Mouse (Mus musculus) kidney, embryonic 15.5 days (tissue): ENCODE measurements around the gene Gm37419. TPM values are rescaled to one million over a fixed set of nuclear protein-coding genes. Genes with fewer than 3 reads are reported as not detected.

Source experiments
- ATAC-seq: fragments of 200-750 bp; cut with Nextera tagmentation; replicated peaks from 2 replicates; pipeline ENCODE4 v1.8.0; 2017; ENCODE audit warnings: moderate TSS enrichment; ENCODE audit not compliant: low FRiP score
- H3K27ac ChIP-seq: fragments of 300-500 bp; sonication (generic); 2 replicates; pipeline ENCODE4 v1.5.1; 2015; ENCODE audit warnings: mild to moderate bottlenecking, inconsistent platforms
- H3K27me3 ChIP-seq: fragments of 300-500 bp; sonication (generic); 2 replicates; pipeline ENCODE4 v1.6.1; 2015; ENCODE audit warnings: inconsistent platforms
- H3K36me3 ChIP-seq: fragments of 300-500 bp; sonication (generic); 2 replicates; pipeline ENCODE4 v1.6.1; 2015; ENCODE audit warnings: inconsistent platforms
- H3K4me1 ChIP-seq: fragments of 300-500 bp; sonication (generic); 2 replicates; pipeline ENCODE4 v1.6.1; 2015; ENCODE audit warnings: inconsistent platforms
- H3K4me2 ChIP-seq: fragments of 300-500 bp; sonication (generic); 2 replicates; pipeline ENCODE4 v1.6.1; 2015; ENCODE audit warnings: moderate library complexity, mild to moderate bottlenecking, inconsistent platforms
- H3K4me3 ChIP-seq: fragments of 300-500 bp; sonication (generic); replicated peaks from 2 replicates; pipeline ENCODE4 v1.5.1; 2015; ENCODE audit warnings: mild to moderate bottlenecking, inconsistent platforms
- H3K9ac ChIP-seq: fragments of 300-500 bp; sonication (generic); 2 replicates; pipeline ENCODE4 v1.6.1; 2015; ENCODE audit warnings: mild to moderate bottlenecking, inconsistent platforms
- H3K9me3 ChIP-seq: fragments of 300-500 bp; sonication (generic); replicated peaks from 2 replicates; pipeline ENCODE4 v1.6.1; 2016; ENCODE audit warnings: inconsistent platforms
- WGBS: fragments of 180-500 bp; shearing (Covaris S2); methylation state at CpG from one replicate; pipeline ENCODE4 v1.1.7; 2015; ENCODE audit warnings: mixed read lengths; 5-methylcytosine and 5-hydroxymethylcytosine counted together
- polyA plus RNA-seq: library from polyadenylated mRNA; unstranded; fragments of >200 nt; fragmentation: Nextera tagmentation; extraction: Ambion mirVana; gene quantifications from 2 replicates; pipeline ENCODE4 v1.2.1, GENCODE M21; 2015

The Gm37419 gene
- polyA plus RNA-seq, 1 experiment from 2014 or later, result not detected

- peaks cover 7% of the 10 kb centered on the region; the same call in 1 of the 2 replicates for H3K4me1 ChIP-seq
- H3K9me3 ChIP-seq, result no peaks in the 10 kb centered on the region
- no peaks in the 10 kb centered on the region; the same call in 1 of the 2 replicates for H3K27me3 ChIP-seq
- H3K36me3 ChIP-seq, result no peaks in the 10 kb centered on the region
- no peak overlapping the region for H3K27ac ChIP-seq
- H3K4me3 ChIP-seq, result no peak overlapping the region
- WGBS, result 41% methylated on average over 3 of the region's 3 CpGs
- H3K4me2 ChIP-seq, result no peak overlapping the region
- H3K9ac ChIP-seq, result no peak overlapping the region
- ATAC-seq, result no peak
Observed at GRCm38 (mm10) chr16:24012066-24012465, 23.8 kb downstream of the Gm37419 start.

GRCm38 (mm10) chr16:24014378-24014777, 26.1 kb downstream of the Gm37419 start:
- H3K9ac ChIP-seq, result no peak overlapping the region
- H3K4me3 ChIP-seq, result no peak overlapping the region
- H3K4me2 ChIP-seq, result no peak overlapping the region
- H3K36me3 ChIP-seq, result no peaks in the 10 kb centered on the region
- H3K27me3 ChIP-seq, result no peaks in the 10 kb centered on the region; the same call in 1 of the 2 replicates
- no peak overlapping the region for H3K27ac ChIP-seq
- WGBS, result 75% methylated on average over 3 of the region's 3 CpGs
- H3K4me1 ChIP-seq, result peaks cover 7% of the 10 kb centered on the region; the same call in 1 of the 2 replicates
- ATAC-seq, result no peak
- H3K9me3 ChIP-seq, result no peaks in the 10 kb centered on the region

GRCm38 (mm10) chr16:24016273-24016672, 28.0 kb downstream of the Gm37419 start:
- H3K4me3 ChIP-seq, result no peak overlapping the region
- 52% methylated on average over 6 of the region's 6 CpGs for WGBS
- ATAC-seq, result no peak
- H3K9ac ChIP-seq, result no peak overlapping the region
- H3K36me3 ChIP-seq, result no peaks in the 10 kb centered on the region
- no peaks in the 10 kb centered on the region for H3K9me3 ChIP-seq
- H3K4me1 ChIP-seq, result peaks cover 7% of the 10 kb centered on the region; the same call in 1 of the 2 replicates
- H3K27ac ChIP-seq, result no peak overlapping the region
- H3K27me3 ChIP-seq, result no peaks in the 10 kb centered on the region; the same call in 1 of the 2 replicates
- H3K4me2 ChIP-seq, result no peak overlapping the region

- Histone ChIP-seq H3K9ac (no peak overlapping the region), H3K9me3 (no peaks in the 10 kb centered on the region), H3K4me2 (no peak overlapping the region), H3K36me3 (no peaks in the 10 kb centered on the region), H3K27me3 (no peaks in the 10 kb centered on the region; the same call in 1 of the 2 replicates), H3K4me1 (peaks cover 7% of the 10 kb centered on the region; the same call in 1 of the 2 replicates), H3K4me3 (no peak overlapping the region), H3K27ac (no peak overlapping the region)
- ATAC-seq, result no peak
- 53% methylated on average over 5 of the region's 5 CpGs for WGBS
Observed at GRCm38 (mm10) chr16:24016742-24017141, 28.5 kb downstream of the Gm37419 start.

- H3K4me3 ChIP-seq, result no peak overlapping the region
- no peak for ATAC-seq
- WGBS, result 27% methylated on average over 1 of the region's 1 CpGs
Observed at GRCm38 (mm10) chr16:24021722-24022121, 33.4 kb downstream of the Gm37419 start.

GRCm38 (mm10) chr16:24022605-24023004, 34.3 kb downstream of the Gm37419 start:
- H3K4me2 ChIP-seq, result no peak overlapping the region
- no peaks in the 10 kb centered on the region for H3K9me3 ChIP-seq
- H3K4me1 ChIP-seq, result no peaks in the 10 kb centered on the region
- H3K27me3 ChIP-seq, result no peaks in the 10 kb centered on the region
- H3K27ac ChIP-seq, result no peak overlapping the region
- H3K9ac ChIP-seq, result no peak overlapping the region
- no peak overlapping the region for H3K4me3 ChIP-seq
- H3K36me3 ChIP-seq, result no peaks in the 10 kb centered on the region
- WGBS, result 78% methylated on average over 4 of the region's 4 CpGs
- ATAC-seq, result no peak

More at GRCm38 (mm10) chr16:24021722-24022121, 33.4 kb downstream of the Gm37419 start:
- H3K36me3 ChIP-seq, result no peaks in the 10 kb centered on the region
- H3K27ac ChIP-seq, result no peak overlapping the region
- H3K27me3 ChIP-seq, result no peaks in the 10 kb centered on the region
- no peaks in the 10 kb centered on the region for H3K9me3 ChIP-seq
- H3K4me2 ChIP-seq, result no peak overlapping the region
- no peak overlapping the region for H3K9ac ChIP-seq
- H3K4me1 ChIP-seq, result 0 out of 2 replicates have a peak, but pooled peaks cover 2% of the 10 kb centered on the region

- Histone ChIP-seq H3K4me2 (no peak overlapping the region), H3K4me1 (no peaks in the 10 kb centered on the region), H3K9ac (no peak overlapping the region), H3K27me3 (no peaks in the 10 kb centered on the region), H3K4me3 (no peak overlapping the region), H3K27ac (no peak overlapping the region), H3K9me3 (no peaks in the 10 kb centered on the region), H3K36me3 (no peaks in the 10 kb centered on the region)
- ATAC-seq, result no peak
- WGBS, result 55% methylated on average over 7 of the region's 7 CpGs
Observed at GRCm38 (mm10) chr16:24025442-24025841, 37.2 kb downstream of the Gm37419 start.

- Histone ChIP-seq H3K36me3 (no peaks in the 10 kb centered on the region), H3K9ac (no peak overlapping the region), H3K27me3 (no peaks in the 10 kb centered on the region), H3K4me3 (no peak overlapping the region), H3K9me3 (no peaks in the 10 kb centered on the region), H3K27ac (no peak overlapping the region), H3K4me2 (no peak overlapping the region), H3K4me1 (no peaks in the 10 kb centered on the region)
- 88% methylated on average over 2 of the region's 2 CpGs for WGBS
- no peak for ATAC-seq
Observed at GRCm38 (mm10) chr16:24029965-24030672, 41.8 kb downstream of the Gm37419 start.

GRCm38 (mm10) chr16:24033259-24033658, 45.0 kb downstream of the Gm37419 start:
- ATAC-seq, result no peak
- H3K27ac ChIP-seq, result no peak overlapping the region
- H3K4me2 ChIP-seq, result no peak overlapping the region
- H3K27me3 ChIP-seq, result no peaks in the 10 kb centered on the region
- no peak overlapping the region for H3K9ac ChIP-seq
- no peaks in the 10 kb centered on the region for H3K9me3 ChIP-seq
- H3K4me3 ChIP-seq, result no peak overlapping the region
- WGBS, result 94% methylated on average over 5 of the region's 5 CpGs
- H3K4me1 ChIP-seq, result no peaks in the 10 kb centered on the region
- H3K36me3 ChIP-seq, result no peaks in the 10 kb centered on the region

GRCm38 (mm10) chr16:24034450-24034849, 46.2 kb downstream of the Gm37419 start:
- no peak overlapping the region for H3K9ac ChIP-seq
- H3K4me2 ChIP-seq, result no peak overlapping the region
- H3K4me1 ChIP-seq, result no peaks in the 10 kb centered on the region
- H3K4me3 ChIP-seq, result no peak overlapping the region
- no peak overlapping the region for H3K27ac ChIP-seq
- H3K36me3 ChIP-seq, result no peaks in the 10 kb centered on the region
- WGBS, result 58% methylated on average over 2 of the region's 2 CpGs
- ATAC-seq, result no peak
- H3K27me3 ChIP-seq, result no peaks in the 10 kb centered on the region
- no peaks in the 10 kb centered on the region for H3K9me3 ChIP-seq

GRCm38 (mm10) chr16:24035767-24036166, 47.5 kb downstream of the Gm37419 start:
- Histone ChIP-seq H3K4me2 (no peak overlapping the region), H3K9ac (no peak overlapping the region), H3K9me3 (no peaks in the 10 kb centered on the region), H3K36me3 (no peaks in the 10 kb centered on the region), H3K27ac (no peak overlapping the region), H3K27me3 (no peaks in the 10 kb centered on the region), H3K4me1 (no peaks in the 10 kb centered on the region), H3K4me3 (no peak overlapping the region)
- ATAC-seq, result no peak

- no peaks in the 10 kb centered on the region for H3K4me1 ChIP-seq
- ATAC-seq, result no peak
- no peaks in the 10 kb centered on the region for H3K9me3 ChIP-seq
- no peaks in the 10 kb centered on the region for H3K27me3 ChIP-seq
- H3K4me3 ChIP-seq, result no peak overlapping the region
- no peak overlapping the region for H3K9ac ChIP-seq
- H3K4me2 ChIP-seq, result no peak overlapping the region
- H3K27ac ChIP-seq, result no peak overlapping the region
- 86% methylated on average over 3 of the region's 3 CpGs for WGBS
- H3K36me3 ChIP-seq, result no peaks in the 10 kb centered on the region
Observed at GRCm38 (mm10) chr16:24036398-24036797, 48.1 kb downstream of the Gm37419 start.
